Mouse (Mus musculus) liver, postnatal 0 days (tissue): Measurements from ENCODE around the gene Pcna.

Source experiments
- CTCF ChIP-seq: sonication (generic); IDR thresholded peaks from 2 replicates; pipeline ENCODE4 v1.5.1; 2016; ENCODE audit warnings: antibody characterized with exemption, low read depth
- EP300 ChIP-seq: IDR thresholded peaks from 2 replicates; pipeline ENCODE4 v1.6.1; 2016; ENCODE audit warnings: antibody characterized with exemption, low read depth, mild to moderate bottlenecking

GRCm38 (mm10) chr2:132247539-132248313 lies 5.4 kb downstream of the Pcna start, which contains the start of gene Tmem230:
- TF ChIP-seq CTCF = peak; percentile 51
- TF ChIP-seq EP300 = 0 out of 2 replicates have a peak, but pooled peaks have one; percentile 19
